Mouse (Mus musculus) erythroblast, embryonic 14.5 days (primary cell): Measurements from ENCODE around the gene Utrn.

ENCODE experiments used
- GATA1 ChIP-seq: IDR thresholded peaks from 2 replicates; pipeline ENCODE4 v1.6.1; 2012; ENCODE audit warnings: low read length, inconsistent platforms, mixed read lengths
- TAL1 ChIP-seq: IDR thresholded peaks from 3 replicates; pipeline ENCODE4 v1.6.1; 2012; ENCODE audit warnings: low read length, inconsistent platforms, mixed read lengths

DNA sequence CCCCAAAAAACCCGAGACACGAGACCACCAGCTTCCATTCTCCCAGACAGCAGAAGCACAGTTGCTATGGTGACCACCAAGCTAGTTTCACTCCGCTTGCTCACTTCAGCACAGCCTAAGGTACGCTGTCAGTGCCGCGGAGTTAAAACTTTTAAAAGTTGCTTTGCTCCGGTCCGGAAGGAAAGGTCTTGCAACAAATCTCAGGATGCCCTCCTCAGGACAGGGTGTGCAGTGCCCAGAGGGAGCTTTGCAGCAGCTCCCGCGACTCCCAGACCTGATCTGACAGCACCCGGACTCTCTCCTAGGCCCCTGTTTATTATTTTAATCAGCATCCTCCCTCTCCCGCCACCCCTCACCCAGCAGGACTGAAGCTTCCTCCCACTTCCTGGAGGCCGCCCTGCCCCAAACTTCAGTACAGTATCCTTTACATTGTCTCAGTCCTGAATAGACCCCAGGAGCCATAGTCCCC lies 320.5 kb downstream of the Utrn start:
- TF ChIP-seq TAL1 (no peak), GATA1 (no peak)
